Mouse (Mus musculus) midbrain, embryonic 11.5 days (tissue): ENCODE measurements around the gene Dot1l. TPM values are rescaled to one million over a fixed set of nuclear protein-coding genes. Genes with fewer than 3 reads are reported as not detected.
A peak's percentile ranks its signal among the peaks of the same experiment; 100 is the strongest.

Experiments used
- ATAC-seq: fragments of 200-750 bp; cut with Nextera tagmentation; 2 replicates; pipeline ENCODE4 v1.8.0; 2017; ENCODE audit warnings: moderate TSS enrichment, moderate library complexity; ENCODE audit not compliant: low FRiP score
- DNase-seq: peaks from one replicate; pipeline ENCODE4 v3.0.0; 2015; ENCODE audit warnings: low spot score; ENCODE audit errors: missing footprints
- H3K27ac ChIP-seq: fragments of 300-500 bp; sonication (generic); 2 replicates; pipeline ENCODE4 v1.5.1; 2014; ENCODE audit warnings: low read depth, low read length
- H3K27me3 ChIP-seq: fragments of 300-500 bp; sonication (generic); 2 replicates; pipeline ENCODE4 v1.6.1; 2014; ENCODE audit warnings: mild to moderate bottlenecking, low read length, moderate library complexity, mixed read lengths; ENCODE audit not compliant: control insufficient read depth, insufficient read depth
- H3K36me3 ChIP-seq: fragments of 300-500 bp; sonication (generic); 2 replicates; pipeline ENCODE4 v1.6.1; 2014; ENCODE audit warnings: mild to moderate bottlenecking, low read length, moderate library complexity, mixed read lengths; ENCODE audit not compliant: control insufficient read depth, insufficient read depth
- H3K4me1 ChIP-seq: fragments of 300-500 bp; sonication (generic); 2 replicates; pipeline ENCODE4 v1.6.1; 2014; ENCODE audit warnings: low read length; ENCODE audit not compliant: control insufficient read depth, insufficient read depth
- H3K4me2 ChIP-seq: fragments of 300-500 bp; sonication (generic); 2 replicates; pipeline ENCODE4 v1.6.1; 2014; ENCODE audit warnings: mild to moderate bottlenecking, moderate library complexity
- H3K4me3 ChIP-seq: fragments of 300-500 bp; sonication (generic); 2 replicates; pipeline ENCODE4 v1.5.1; 2014; ENCODE audit warnings: low read depth, low read length
- H3K9ac ChIP-seq: fragments of 300-500 bp; sonication (generic); 2 replicates; pipeline ENCODE4 v1.6.1; 2014; ENCODE audit warnings: low read length
- H3K9me3 ChIP-seq: fragments of 300-500 bp; sonication (generic); 2 replicates; pipeline ENCODE4 v1.6.1; 2016; ENCODE audit warnings: low read length; ENCODE audit not compliant: control insufficient read depth
- WGBS: fragments of 180-500 bp; shearing (Covaris S2); extraction: QIAGEN DNeasy Blood & Tissue Kit; methylation state at CpG from one replicate; pipeline ENCODE4 v1.1.7; 2014; 5-methylcytosine and 5-hydroxymethylcytosine counted together
- polyA plus RNA-seq: library from polyadenylated mRNA; unstranded; fragments of >200 nt; fragmentation: Nextera tagmentation; extraction: Ambion mirVana; gene quantifications from 2 replicates; pipeline ENCODE4 v1.2.1, GENCODE M21; 2014

Dot1l gene
- polyA plus RNA-seq, 1 experiment from 2014 or later = 18.8 TPM

DNA sequence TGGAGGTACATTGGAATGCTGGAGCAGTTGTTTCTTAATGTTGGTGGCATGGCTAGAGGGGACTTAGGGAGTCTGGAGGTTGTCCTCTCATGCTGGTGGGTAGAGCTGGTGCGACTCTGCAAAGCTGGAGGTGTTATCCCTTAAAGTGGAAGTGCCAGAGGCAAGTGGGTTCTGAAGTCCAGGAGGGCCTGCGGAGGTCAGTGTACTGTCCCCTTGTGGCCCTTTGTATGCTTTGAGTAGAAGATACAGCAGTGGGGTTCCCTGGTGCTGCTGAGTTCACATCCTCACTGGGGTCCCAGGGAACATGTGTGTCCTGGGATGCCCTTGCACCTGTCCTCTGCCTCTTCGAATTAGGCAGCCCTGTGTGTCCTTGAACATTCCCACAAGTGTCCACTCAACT is 1.1 kb downstream of the Dot1l start:
- H3K36me3 ChIP-seq = no peaks in the 10 kb centered on the region
- DNase-seq (no peak), ATAC-seq (no peak)
- 40% methylated on average over 3 of the region's 3 CpGs for WGBS
- H3K27ac ChIP-seq = no peak overlapping the region
- H3K27me3 ChIP-seq = no peaks in the 10 kb centered on the region
- H3K9ac ChIP-seq = peak overlapping the region; percentile 98
- H3K4me3 ChIP-seq = peak overlapping the region; percentile 99
- H3K9me3 ChIP-seq = no peaks in the 10 kb centered on the region
- peaks cover 30% of the 10 kb centered on the region for H3K4me1 ChIP-seq
- peak overlapping the region; percentile 90 for H3K4me2 ChIP-seq

- Histone ChIP-seq H3K27me3 (no peaks in the 10 kb centered on the region), H3K9me3 (no peaks in the 10 kb centered on the region), H3K27ac (no peak overlapping the region), H3K9ac (peak overlapping the region; percentile 98; the same call in 1 of the 2 replicates), H3K4me1 (peaks cover 29% of the 10 kb centered on the region), H3K4me3 (peak overlapping the region; percentile 99), H3K36me3 (no peaks in the 10 kb centered on the region), H3K4me2 (peak overlapping the region; percentile 90)
- 73% methylated on average over 2 of the region's 2 CpGs for WGBS
- ATAC-seq (no peak), DNase-seq (peak; percentile 75)
Observed at GRCm38 (mm10) chr10:80756509-80756908, 1.5 kb downstream of the Dot1l start.

DNA sequence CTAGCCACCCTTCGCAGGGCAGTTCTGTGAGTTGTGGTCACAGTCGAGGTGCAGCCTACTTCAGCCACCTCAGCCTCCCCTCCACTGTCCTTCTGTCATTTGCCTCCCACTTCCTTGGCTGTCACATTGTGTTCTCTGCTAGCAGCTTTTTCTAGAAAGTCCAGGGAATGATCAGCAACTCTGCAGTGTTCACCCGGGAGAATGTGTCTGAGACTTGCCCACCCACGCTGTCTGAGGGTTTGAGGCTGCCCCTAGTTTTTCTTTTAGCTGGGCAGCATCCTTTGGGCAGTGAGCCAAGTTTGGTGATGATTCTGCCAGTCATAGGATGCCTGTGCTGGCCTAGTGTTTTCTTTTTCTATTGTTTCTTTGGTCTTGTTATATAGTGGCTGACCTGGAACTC is 2.0 kb downstream of the Dot1l start:
- DNase-seq = peak; percentile 69
- Histone ChIP-seq H3K36me3 (no peaks in the 10 kb centered on the region), H3K9me3 (no peaks in the 10 kb centered on the region), H3K4me1 (peaks cover 25% of the 10 kb centered on the region), H3K4me3 (peak overlapping the region; percentile 99; the same call in 1 of the 2 replicates), H3K27ac (no peak overlapping the region), H3K4me2 (peak overlapping the region; percentile 90; the same call in 1 of the 2 replicates), H3K27me3 (no peaks in the 10 kb centered on the region), H3K9ac (no peak overlapping the region)
- WGBS = 76% methylated on average over 4 of the region's 4 CpGs
- no peak for ATAC-seq

DNA sequence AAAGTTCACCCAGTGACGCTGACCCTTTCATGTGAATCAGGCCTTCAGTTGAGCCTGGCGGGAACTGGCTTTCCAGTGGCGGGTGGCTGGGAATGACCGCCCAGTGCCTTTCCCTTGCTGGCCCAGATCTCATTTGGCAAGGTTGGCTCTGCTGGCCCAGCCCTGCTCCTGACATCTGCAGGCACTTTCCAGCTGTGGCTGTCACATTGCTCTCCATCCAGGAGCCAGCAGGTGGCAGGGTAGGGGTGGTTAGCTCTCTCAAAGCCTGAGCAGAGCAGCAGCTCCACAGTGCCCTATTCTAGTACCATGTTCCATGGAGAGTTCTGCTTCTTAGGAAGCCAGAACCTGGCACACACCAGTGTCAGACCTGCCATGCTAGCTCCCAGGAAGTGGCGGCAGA is 2.7 kb downstream of the Dot1l start:
- 45% methylated on average over 5 of the region's 5 CpGs for WGBS
- Histone ChIP-seq H3K9me3 (no peaks in the 10 kb centered on the region), H3K9ac (no peak overlapping the region), H3K27me3 (no peaks in the 10 kb centered on the region), H3K4me2 (no peak overlapping the region), H3K4me1 (peaks cover 21% of the 10 kb centered on the region), H3K36me3 (no peaks in the 10 kb centered on the region), H3K27ac (no peak overlapping the region), H3K4me3 (no peak overlapping the region)
- DNase-seq = peak; percentile 84
- no peak for ATAC-seq

- Histone ChIP-seq H3K27me3 (no peaks in the 10 kb centered on the region), H3K4me1 (peaks cover 21% of the 10 kb centered on the region), H3K4me3 (no peak overlapping the region), H3K4me2 (no peak overlapping the region), H3K9me3 (no peaks in the 10 kb centered on the region), H3K9ac (no peak overlapping the region), H3K27ac (no peak overlapping the region), H3K36me3 (no peaks in the 10 kb centered on the region)
- DNase-seq (no peak), ATAC-seq (no peak)
- WGBS = 82% methylated on average over 7 of the region's 7 CpGs
Observed at GRCm38 (mm10) chr10:80758651-80759050, 3.6 kb downstream of the Dot1l start.

GRCm38 (mm10) chr10:80760596-80761524 is 5.9 kb downstream of the Dot1l start:
- Histone ChIP-seq H3K9me3 (no peaks in the 10 kb centered on the region), H3K27me3 (no peaks in the 10 kb centered on the region), H3K36me3 (no peaks in the 10 kb centered on the region), H3K27ac (no peak overlapping the region), H3K4me2 (no peak overlapping the region), H3K4me3 (no peak overlapping the region), H3K9ac (no peak overlapping the region; the same call in 1 of the 2 replicates), H3K4me1 (peaks cover 20% of the 10 kb centered on the region)
- DNase-seq = no peak
- WGBS = 85% methylated on average over 4 of the region's 4 CpGs
- ATAC-seq = no peak

DNA sequence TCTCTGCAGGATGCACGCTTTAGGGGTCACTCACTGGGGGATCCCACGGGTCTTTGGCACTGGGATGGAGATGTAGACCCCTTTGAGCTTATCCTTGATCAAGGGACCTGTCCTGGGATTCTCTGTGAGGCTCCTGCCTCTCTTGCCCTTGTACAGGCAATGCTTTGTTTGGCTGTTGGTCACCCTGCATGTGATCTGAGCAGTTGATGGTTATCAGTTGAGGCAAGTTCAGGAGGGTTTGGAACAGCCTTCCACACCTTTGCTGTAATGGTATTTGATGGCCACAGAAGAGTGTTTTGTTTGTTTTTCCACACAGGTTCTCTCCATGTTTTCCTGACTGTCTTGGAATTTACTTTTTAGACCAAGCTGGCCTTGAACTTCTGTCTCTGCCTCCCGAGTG is 6.8 kb downstream of the Dot1l start:
- WGBS = 82% methylated on average over 3 of the region's 3 CpGs
- H3K9ac ChIP-seq = no peak overlapping the region
- H3K4me3 ChIP-seq = no peak overlapping the region
- ATAC-seq (no peak), DNase-seq (no peak)
- no peaks in the 10 kb centered on the region for H3K27me3 ChIP-seq
- H3K36me3 ChIP-seq = no peaks in the 10 kb centered on the region
- no peaks in the 10 kb centered on the region for H3K9me3 ChIP-seq
- H3K27ac ChIP-seq = no peak overlapping the region
- no peak overlapping the region for H3K4me2 ChIP-seq
- peaks cover 10% of the 10 kb centered on the region for H3K4me1 ChIP-seq

DNA sequence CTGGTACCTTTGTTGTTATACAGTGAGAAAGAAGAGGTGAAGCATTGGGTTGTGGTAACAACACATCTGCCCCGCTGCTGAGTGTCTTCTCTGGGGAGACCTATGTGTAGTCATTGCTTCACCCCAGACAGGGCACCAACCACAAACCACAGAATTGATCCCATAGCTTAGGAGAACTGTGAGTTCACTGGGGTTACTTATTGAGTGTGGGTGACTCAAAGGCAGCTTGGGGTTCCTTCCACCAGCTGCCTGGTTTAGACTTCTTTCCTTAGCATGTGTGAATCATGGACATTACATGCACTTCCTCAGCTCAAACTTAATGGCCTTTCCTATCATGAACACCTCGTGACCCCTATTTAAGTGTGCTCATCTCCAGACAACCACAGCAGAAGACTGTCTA is 8.5 kb downstream of the Dot1l start:
- DNase-seq (no peak), ATAC-seq (no peak)
- WGBS = 85% methylated on average over 2 of the region's 2 CpGs
- Histone ChIP-seq H3K4me3 (no peak overlapping the region), H3K9me3 (no peaks in the 10 kb centered on the region), H3K9ac (no peak overlapping the region), H3K27ac (no peak overlapping the region), H3K27me3 (no peaks in the 10 kb centered on the region), H3K4me1 (no peaks in the 10 kb centered on the region), H3K36me3 (0 out of 2 replicates have a peak, but pooled peaks cover 5% of the 10 kb centered on the region), H3K4me2 (no peak overlapping the region)

GRCm38 (mm10) chr10:80765746-80766145 is 10.7 kb downstream of the Dot1l start:
- Histone ChIP-seq H3K9me3 (no peaks in the 10 kb centered on the region), H3K9ac (no peak overlapping the region), H3K4me2 (no peak overlapping the region), H3K4me3 (no peak overlapping the region), H3K36me3 (peaks cover 13% of the 10 kb centered on the region; the same call in 1 of the 2 replicates), H3K4me1 (no peaks in the 10 kb centered on the region), H3K27me3 (no peaks in the 10 kb centered on the region), H3K27ac (no peak overlapping the region)
- 90% methylated on average over 2 of the region's 2 CpGs for WGBS
- ATAC-seq = no peak
- no peak for DNase-seq
